Mouse (Mus musculus) stomach, postnatal 0 days (tissue): ENCODE measurements around the gene Ache.

ENCODE experiments used
- CTCF ChIP-seq: IDR thresholded peaks from 2 replicates; pipeline ENCODE4 v1.5.1; 2016; ENCODE audit warnings: antibody characterized with exemption, low read depth, mild to moderate bottlenecking, moderate library complexity
- EP300 ChIP-seq: optimal IDR thresholded peaks from 2 replicates; pipeline ENCODE3; 2016; ENCODE audit warnings: antibody characterized with exemption

- TF ChIP-seq CTCF, result peak; percentile 36
- TF ChIP-seq EP300, result peak; percentile 80
These were observed 6.8 kb downstream of the Ache start, which contains the start of gene Ufsp1 for GRCm38 (mm10) chr5:137293839-137294743.
